Mouse (Mus musculus) lung, adult 2 months (tissue): ENCODE data around the gene Btbd35f8. TPM values are rescaled to one million over a fixed set of nuclear protein-coding genes. Genes with fewer than 3 reads are reported as not detected.
"Not testable (repeated sequence)": the region's sequence is repeated elsewhere in the genome, so short reads cannot be mapped to it uniquely, and the experiment has no call there.

Experiments used
- DNase-seq: peaks from one replicate; pipeline ENCODE4 v3.0.0; 2022
- H3K4me1 ChIP-seq: fragments of 200-500 bp; 2 replicates; pipeline ENCODE4 v1.6.1; 2011; ENCODE audit warnings: low read length; ENCODE audit not compliant: control insufficient read depth, insufficient read depth
- H3K4me3 ChIP-seq: fragments of 200-500 bp; replicated peaks from 2 replicates; pipeline ENCODE3; 2011; ENCODE audit warnings: low read depth, mild to moderate bottlenecking, control low read depth, low read length; ENCODE audit errors: extremely low read depth
- whole genome bisulfite sequencing: fragments of 180-500 bp; shearing (Covaris S2); methylation state at CpG from one replicate; pipeline ENCODE4 v1.1.7; 2018; 5-methylcytosine and 5-hydroxymethylcytosine counted together
- polyA plus RNA-seq: library from polyadenylated mRNA; depleted of rRNA; stranded (reverse); fragments of >200 nt; gene quantifications from 2 replicates; pipeline ENCODE4 v1.2.3, GENCODE M21; 2012; rRNA removed

Btbd35f8 gene
- not detected in 2 replicates for polyA plus RNA-seq

GRCm38 (mm10) chrX:34450224-34450623, at the start of gene Btbd35f8:
Gene Btbd35f8 (plus strand): TSS chrX:34450524.
- WGBS, result no CpG with 5 or more reads among the region's 3 CpGs
- not testable (repeated sequence) for DNase-seq, H3K4me1 ChIP-seq, H3K4me3 ChIP-seq

Other genes starting within 250 kb of the Btbd35f8 start
- not detected in 2 replicates for gene Spin2g, start 211.8 kb upstream of the Btbd35f8 start, polyA plus RNA-seq